Mouse (Mus musculus): Measurements from ENCODE around the gene Olfr549. TPM values are rescaled to one million over a fixed set of nuclear protein-coding genes. Genes with fewer than 3 reads are reported as not detected.

Olfr549 gene
- total RNA-seq (2021): not detected
- long read RNA-seq, experiment 1: 0 reads
- long read RNA-seq, experiment 2: 0 reads

GRCm38 (mm10) chr7:102549570-102549969, at the start of gene Olfr549:
Gene Olfr549 (plus strand): TSS chr7:102549870.
- intact Hi-C loops (cut with DNase I): no loop called here

DNA sequence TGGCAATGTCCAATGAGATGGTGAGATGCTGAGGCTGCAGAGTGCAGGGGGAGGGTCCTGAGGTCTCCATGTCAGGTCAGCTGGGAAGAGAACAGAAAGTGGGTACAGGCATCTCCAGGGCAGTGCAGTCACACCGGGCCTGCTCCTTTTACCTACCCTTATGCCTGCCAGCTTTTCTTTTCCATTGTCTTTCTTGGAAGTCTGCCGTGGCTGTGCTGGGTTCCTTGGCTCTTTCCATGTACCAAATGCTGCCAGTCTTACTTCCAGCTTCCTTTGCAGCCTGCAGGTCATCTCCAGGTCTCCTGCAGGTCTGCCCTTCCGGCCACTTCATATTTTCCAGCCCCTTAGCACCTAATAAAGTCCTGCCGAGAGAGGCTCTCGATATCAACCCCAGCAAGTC, 47.7 kb upstream of the Olfr549 start:
- DNase-seq: no peak
- intact Hi-C loops (cut with DNase I): no loop called here

More at GRCm38 (mm10) chr7:102549570-102549969, at the start of gene Olfr549:
- no peak for DNase-seq

GRCm38 (mm10) chr7:102506848-102507247, 42.8 kb upstream of the Olfr549 start:
- intact Hi-C loops (cut with DNase I): loop anchor here (5.0 kb wide), 1 partner anchor 1435 kb away; the partner anchor contains the start of gene Olfr633
- DNase-seq: peak; percentile 69 to 78

DNA sequence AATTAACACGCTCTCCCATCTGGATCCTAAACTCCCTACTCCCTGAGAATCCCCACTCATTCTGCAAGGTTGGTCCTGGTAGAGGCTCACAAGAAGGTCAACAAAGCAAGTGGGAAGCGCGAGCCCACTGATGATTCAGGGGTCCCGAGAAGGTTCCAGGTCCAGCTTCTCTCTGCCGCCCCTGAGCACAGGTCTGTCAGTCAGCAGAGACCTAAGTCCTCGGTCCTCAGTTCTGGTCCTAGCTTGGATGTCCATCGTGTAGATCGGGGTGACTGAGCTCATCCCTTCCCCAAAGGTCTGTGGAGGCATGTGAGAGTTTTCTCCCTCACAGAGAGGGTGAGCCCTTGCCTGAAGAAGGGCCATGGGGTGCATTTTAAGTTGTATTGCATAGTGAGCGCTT, 41.6 kb upstream of the Olfr549 start:
- no peak for DNase-seq

GRCm38 (mm10) chr7:102508666-102509065, 41.0 kb upstream of the Olfr549 start:
- intact Hi-C loops (cut with DNase I): loop anchor here (5.0 kb wide), 1 partner anchor 1434 kb away; the partner anchor contains the start of gene Olfr633
- no peak for DNase-seq

More for the DNA sequence above, 41.6 kb upstream of the Olfr549 start:
- intact Hi-C loops (cut with DNase I): loop anchor here (5.0 kb wide), 1 partner anchor 1434 kb away; the partner anchor contains the start of gene Olfr633

- intact Hi-C loops (cut with DNase I): loop anchor here (5.0 to 10.0 kb wide), 4 partner anchors 185 to 1433 kb away; partner anchors contain the start of genes Olfr557 and Olfr633
- DNase-seq: no peak
These were observed 39.9 kb upstream of the Olfr549 start for GRCm38 (mm10) chr7:102509726-102510125.

- intact Hi-C loops (cut with DNase I): loop anchor here (2.0 to 10.0 kb wide), 4 partner anchors 183 to 1363 kb away; partner anchors contain the start of gene Olfr557
- DNase-seq: no peak
These were observed 37.7 kb upstream of the Olfr549 start for GRCm38 (mm10) chr7:102511927-102512326.

GRCm38 (mm10) chr7:102512814-102513435, 36.7 kb upstream of the Olfr549 start:
- peak; percentile 94 to 96 for DNase-seq
- intact Hi-C loops (cut with DNase I): loop anchor here (1.0 to 10.0 kb wide), 5 partner anchors 123 to 1362 kb away; partner anchors contain the start of gene Olfr557

GRCm38 (mm10) chr7:102514144-102514543, 35.5 kb upstream of the Olfr549 start:
- intact Hi-C loops (cut with DNase I): loop anchor here (5.0 to 10.0 kb wide), 3 partner anchors 181 to 1361 kb away; partner anchors contain the start of gene Olfr557
- DNase-seq: no peak

GRCm38 (mm10) chr7:102516261-102517050, 33.2 kb upstream of the Olfr549 start:
- peak; percentile 9 to 16 for DNase-seq

DNA sequence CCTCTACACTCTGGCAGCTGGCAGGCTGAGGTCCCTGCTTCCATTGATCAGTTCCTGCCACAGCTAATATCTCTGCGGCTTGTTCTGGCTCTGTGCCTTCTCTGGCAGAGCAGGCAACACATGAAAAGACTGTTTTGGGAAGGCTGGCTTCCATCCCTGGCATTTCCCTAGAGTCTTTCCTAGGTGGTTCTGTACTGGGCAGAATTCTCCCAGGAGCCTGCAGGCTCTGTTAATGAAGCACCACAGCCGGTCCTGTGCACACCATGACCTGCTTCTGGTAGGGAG, 32.7 kb upstream of the Olfr549 start:
- intact Hi-C loops (cut with DNase I): loop anchor here (10.0 kb wide), 2 partner anchors 178 to 1358 kb away; partner anchors contain the start of gene Olfr557
- DNase-seq: no peak

More at GRCm38 (mm10) chr7:102516261-102517050, 33.2 kb upstream of the Olfr549 start:
- intact Hi-C loops (cut with DNase I): loop anchor here (10.0 kb wide), 2 partner anchors 178 to 1358 kb away; partner anchors contain the start of gene Olfr557

GRCm38 (mm10) chr7:102529052-102529451, 20.6 kb upstream of the Olfr549 start:
- intact Hi-C loops (cut with DNase I): no loop called here
- no peak for DNase-seq

DNA sequence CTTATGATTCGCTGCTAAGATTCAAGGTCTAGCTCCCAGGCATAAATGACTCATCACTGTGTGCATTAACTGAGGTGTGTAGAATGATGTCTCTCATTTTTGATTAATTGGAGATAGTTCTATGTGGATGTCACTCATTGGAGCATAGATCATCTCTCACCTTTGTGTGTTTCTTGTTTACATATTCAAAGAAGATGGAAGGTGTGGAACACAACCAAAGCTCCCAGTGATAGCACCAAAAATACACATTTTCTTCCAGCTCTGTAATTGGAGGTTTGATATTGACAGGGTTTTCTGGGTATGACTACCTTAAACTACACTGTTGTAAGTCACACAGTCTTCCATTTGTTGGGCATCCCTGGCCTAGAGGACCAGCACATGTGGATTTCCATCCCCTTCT, 15.2 kb upstream of the Olfr549 start, which contains the start of gene Olfr547:
Olfr547 (plus strand) TSS at position 301 of the 400 bp plus-strand sequence.
- no peak for DNase-seq
- intact Hi-C loops (cut with DNase I): no loop called here

- DNase-seq: no peak
- intact Hi-C loops (cut with DNase I): no loop called here
These were observed 9.1 kb upstream of the Olfr549 start, which contains the start of gene Olfr548-ps1 for GRCm38 (mm10) chr7:102540596-102540995. Gene Olfr548-ps1 (plus strand): TSS chr7:102540896.

DNA sequence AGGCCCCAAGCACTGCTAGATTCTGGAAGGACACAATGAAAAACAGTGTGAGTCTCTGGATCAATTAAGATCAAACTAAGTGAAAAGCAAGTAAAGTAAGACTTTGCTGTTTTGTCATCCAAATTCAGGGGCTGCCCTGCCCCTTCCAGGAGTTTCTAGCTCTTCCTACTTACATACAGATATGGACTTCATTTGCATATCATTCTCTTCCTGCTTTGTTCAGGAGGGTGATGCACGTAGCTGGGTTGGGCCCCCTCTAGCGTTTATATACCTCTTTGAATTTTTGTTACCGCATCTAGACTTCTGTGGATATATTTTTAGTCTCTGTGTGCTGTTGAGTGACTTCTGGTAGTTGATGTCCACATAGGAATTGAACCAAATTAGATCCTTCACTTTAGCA, 8.4 kb upstream of the Olfr549 start:
- intact Hi-C loops (cut with DNase I): no loop called here
- DNase-seq: no peak

DNA sequence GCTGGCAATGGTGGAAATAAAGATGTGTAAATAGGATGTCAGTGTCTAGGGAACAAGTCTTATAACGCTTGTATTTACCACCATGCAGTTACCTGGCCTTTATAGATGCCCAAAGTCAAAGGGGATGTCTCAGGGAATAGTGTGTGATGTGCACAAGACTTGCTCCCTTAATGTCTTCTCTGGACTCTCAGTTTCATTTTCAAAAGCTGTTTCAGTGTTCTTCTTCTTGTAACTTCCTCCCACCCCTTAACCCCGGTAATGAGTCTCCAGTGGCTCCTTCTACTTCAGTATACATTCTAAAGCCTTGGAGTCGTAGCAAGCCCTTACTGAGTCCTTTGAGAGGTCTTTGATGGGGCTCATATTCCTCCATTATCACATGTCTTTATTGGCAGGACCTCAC, 3.6 kb downstream of the Olfr549 start:
- intact Hi-C loops (cut with DNase I): no loop called here
- DNase-seq: no peak

- intact Hi-C loops (cut with DNase I): no loop called here
- DNase-seq: peak; percentile 78 to 86
These were observed 15.6 kb downstream of the Olfr549 start, which contains the start of gene Trim21 for GRCm38 (mm10) chr7:102564999-102565997. Gene Trim21 (minus strand): TSS chr7:102565486.

GRCm38 (mm10) chr7:102566219-102566618, 16.5 kb downstream of the Olfr549 start:
- intact Hi-C loops (cut with DNase I): no loop called here

GRCm38 (mm10) chr7:102571142-102571541, 21.5 kb downstream of the Olfr549 start, which contains the start of gene Olfr550:
Gene Olfr550 (plus strand): TSS chr7:102571442.
- DNase-seq: no peak
- intact Hi-C loops (cut with DNase I): no loop called here

More at GRCm38 (mm10) chr7:102566219-102566618, 16.5 kb downstream of the Olfr549 start:
- DNase-seq: no peak
